Mouse (Mus musculus) fibroblast of lung, adult 2 months (primary cell): ENCODE measurements around the gene Grik3.

Experiments used
- DNase-seq: peaks from one replicate; pipeline ENCODE4 v3.0.0-alpha.2; 2011; ENCODE audit warnings: low read depth

Grik3 gene

GRCm38 (mm10) chr4:125644581-125645568 lies 154.4 kb downstream of the Grik3 start:
- DNase-seq, result no peak

- DNase-seq, result no peak
These were observed 161.3 kb downstream of the Grik3 start for GRCm38 (mm10) chr4:125651676-125652246.

GRCm38 (mm10) chr4:125656031-125656430 lies 165.5 kb downstream of the Grik3 start:
- DNase-seq, result no peak

- DNase-seq, result no peak
These were observed 167.9 kb downstream of the Grik3 start for GRCm38 (mm10) chr4:125658376-125658775.

GRCm38 (mm10) chr4:125661982-125662381 lies 171.5 kb downstream of the Grik3 start:
- no peak for DNase-seq

- no peak for DNase-seq
These were observed 172.8 kb downstream of the Grik3 start for GRCm38 (mm10) chr4:125663262-125663661.

- no peak for DNase-seq
These were observed 175.5 kb downstream of the Grik3 start for GRCm38 (mm10) chr4:125665955-125666354.

GRCm38 (mm10) chr4:125682007-125682406 lies 191.5 kb downstream of the Grik3 start:
- DNase-seq, result no peak

GRCm38 (mm10) chr4:125687078-125687477 lies 196.6 kb downstream of the Grik3 start:
- no peak for DNase-seq

GRCm38 (mm10) chr4:125695431-125695830 lies 204.9 kb downstream of the Grik3 start:
- DNase-seq, result no peak

- DNase-seq, result no peak
These were observed 205.9 kb downstream of the Grik3 start for GRCm38 (mm10) chr4:125696182-125696939.

- DNase-seq, result no peak
These were observed 207.1 kb downstream of the Grik3 start for GRCm38 (mm10) chr4:125697626-125698025.

- DNase-seq, result no peak
These were observed 208.6 kb downstream of the Grik3 start for GRCm38 (mm10) chr4:125699056-125699455.

- no peak for DNase-seq
These were observed 209.8 kb downstream of the Grik3 start for GRCm38 (mm10) chr4:125700331-125700730.

- DNase-seq, result no peak
These were observed 212.3 kb downstream of the Grik3 start for GRCm38 (mm10) chr4:125702607-125703309.

- DNase-seq, result no peak
These were observed 212.8 kb downstream of the Grik3 start for GRCm38 (mm10) chr4:125703310-125703690.

GRCm38 (mm10) chr4:125705746-125706145 lies 215.2 kb downstream of the Grik3 start:
- no peak for DNase-seq

GRCm38 (mm10) chr4:125709716-125710115 lies 219.2 kb downstream of the Grik3 start:
- no peak for DNase-seq

- DNase-seq, result no peak
These were observed 227.4 kb downstream of the Grik3 start for GRCm38 (mm10) chr4:125717881-125718280.

GRCm38 (mm10) chr4:125718429-125719140 lies 228.1 kb downstream of the Grik3 start:
- DNase-seq, result no peak

- no peak for DNase-seq
These were observed 235.7 kb downstream of the Grik3 start for GRCm38 (mm10) chr4:125726241-125726640.
